Mouse (Mus musculus): ENCODE results near the gene Alox8. TPM values are rescaled to one million over a fixed set of nuclear protein-coding genes. Genes with fewer than 3 reads are reported as not detected.

Alox8 gene
- polyA plus RNA-seq (2012; rRNA removed): 0.12 and 0.18 TPM in 2 replicates

- peak within 1 kb of the TSS; percentile 2; the same call in 1 of the 2 replicates for H3K4me3 ChIP-seq (ENCODE audit: extremely low read depth, insufficient read depth, insufficient read length)
- H3K36me3 ChIP-seq (ENCODE audit: control insufficient read depth, insufficient read depth, low read length): no peaks in the 10 kb centered on the region
- no peak for TF ChIP-seq CTCF (IDR thresholded peaks at IDR 0.05; ENCODE audit: extremely low read depth, insufficient read depth, insufficient read length, insufficient replicate concordance)
- TF ChIP-seq POLR2A (IDR thresholded peaks at IDR 0.05; ENCODE audit: low read depth, low read length): no peak
- H3K27me3 ChIP-seq (ENCODE audit: control insufficient read depth, insufficient read depth, low read length): peaks cover 4% of the 10 kb centered on the region
- DNase-seq (ENCODE audit: low read depth in 1 of 2, low spot score in 2 of 2): no peak
- H3K27ac ChIP-seq (ENCODE audit: insufficient read depth, low read length): no peak within 1 kb of the TSS
- 30% methylated on average over 6 of the region's 6 CpGs for WGBS
- no peaks in the 10 kb centered on the region for H3K4me1 ChIP-seq (ENCODE audit: control insufficient read depth, insufficient read depth, insufficient read length)
These were observed at the start of gene Alox8 for GRCm38 (mm10) chr11:69197743-69198142. Gene Alox8, minus strand, starts transcription at chr11:69197843.

GRCm38 (mm10) chr11:69245643-69246042 is 48.0 kb upstream of the Alox8 start:
- Histone ChIP-seq H3K4me3 (ENCODE audit: extremely low read depth, insufficient read depth, insufficient read length) (no peak overlapping the region), H3K36me3 (ENCODE audit: control insufficient read depth, insufficient read depth, low read length) (no peaks in the 10 kb centered on the region), H3K27ac (ENCODE audit: insufficient read depth, low read length) (no peak overlapping the region), H3K27me3 (ENCODE audit: control insufficient read depth, insufficient read depth, low read length) (no peaks in the 10 kb centered on the region), H3K4me1 (ENCODE audit: control insufficient read depth, insufficient read depth, insufficient read length) (no peaks in the 10 kb centered on the region)
- TF ChIP-seq CTCF (IDR thresholded peaks at IDR 0.05; ENCODE audit: extremely low read depth, insufficient read depth, insufficient read length, insufficient replicate concordance) (no peak), POLR2A (IDR thresholded peaks at IDR 0.05; ENCODE audit: low read depth, low read length) (no peak)
- WGBS: 3% methylated on average over 2 of the region's 2 CpGs
- no peak for DNase-seq (ENCODE audit: low read depth in 1 of 2, low spot score in 2 of 2)

GRCm38 (mm10) chr11:69244911-69245310 is 47.3 kb upstream of the Alox8 start:
- no peak for DNase-seq (ENCODE audit: low read depth in 1 of 2, low spot score in 2 of 2)
- no peak overlapping the region for H3K4me3 ChIP-seq (ENCODE audit: extremely low read depth, insufficient read depth, insufficient read length)
- 19% methylated on average over 2 of the region's 2 CpGs for WGBS

GRCm38 (mm10) chr11:69236926-69237260 is 39.2 kb upstream of the Alox8 start, which contains the start of gene Gucy2e:
Gene Gucy2e, minus strand, starts transcription at chr11:69237036.
- H3K36me3 ChIP-seq (ENCODE audit: control insufficient read depth, insufficient read depth, low read length): no peaks in the 10 kb centered on the region
- peak within 1 kb of the TSS; percentile 38; the same call in 1 of the 2 replicates for H3K4me3 ChIP-seq (ENCODE audit: extremely low read depth, insufficient read depth, insufficient read length)
- peaks cover 15% of the 10 kb centered on the region for H3K27me3 ChIP-seq (ENCODE audit: control insufficient read depth, insufficient read depth, low read length)
- TF ChIP-seq POLR2A (IDR thresholded peaks at IDR 0.05; ENCODE audit: low read depth, low read length) (no peak), CTCF (IDR thresholded peaks at IDR 0.05; ENCODE audit: extremely low read depth, insufficient read depth, insufficient read length, insufficient replicate concordance) (no peak)
- H3K4me1 ChIP-seq (ENCODE audit: control insufficient read depth, insufficient read depth, insufficient read length): peaks cover 5% of the 10 kb centered on the region; the same call in 1 of the 2 replicates
- 53% methylated on average over 13 of the region's 13 CpGs for whole genome bisulfite sequencing
- no peak for DNase-seq (ENCODE audit: low read depth in 1 of 2, low spot score in 2 of 2)
- no peak within 1 kb of the TSS for H3K27ac ChIP-seq (ENCODE audit: insufficient read depth, low read length)

More at GRCm38 (mm10) chr11:69244911-69245310, 47.3 kb upstream of the Alox8 start:
- H3K27ac ChIP-seq (ENCODE audit: insufficient read depth, low read length): no peak overlapping the region
- no peaks in the 10 kb centered on the region for H3K36me3 ChIP-seq (ENCODE audit: control insufficient read depth, insufficient read depth, low read length)
- no peaks in the 10 kb centered on the region for H3K27me3 ChIP-seq (ENCODE audit: control insufficient read depth, insufficient read depth, low read length)
- TF ChIP-seq POLR2A (IDR thresholded peaks at IDR 0.05; ENCODE audit: low read depth, low read length) (no peak), CTCF (IDR thresholded peaks at IDR 0.05; ENCODE audit: extremely low read depth, insufficient read depth, insufficient read length, insufficient replicate concordance) (no peak)
- H3K4me1 ChIP-seq (ENCODE audit: control insufficient read depth, insufficient read depth, insufficient read length): no peaks in the 10 kb centered on the region

GRCm38 (mm10) chr11:69236061-69236925 is 38.6 kb upstream of the Alox8 start:
- no peaks in the 10 kb centered on the region for H3K36me3 ChIP-seq (ENCODE audit: control insufficient read depth, insufficient read depth, low read length)
- peaks cover 5% of the 10 kb centered on the region; the same call in 1 of the 2 replicates for H3K4me1 ChIP-seq (ENCODE audit: control insufficient read depth, insufficient read depth, insufficient read length)
- 18% methylated on average over 51 of the region's 51 CpGs for WGBS
- H3K27ac ChIP-seq (ENCODE audit: insufficient read depth, low read length): no peak overlapping the region
- H3K27me3 ChIP-seq (ENCODE audit: control insufficient read depth, insufficient read depth, low read length): peaks cover 15% of the 10 kb centered on the region
- H3K4me3 ChIP-seq (ENCODE audit: extremely low read depth, insufficient read depth, insufficient read length): peak overlapping the region; percentile 38; the same call in 1 of the 2 replicates
- TF ChIP-seq CTCF (IDR thresholded peaks at IDR 0.05; ENCODE audit: extremely low read depth, insufficient read depth, insufficient read length, insufficient replicate concordance) (no peak), POLR2A (IDR thresholded peaks at IDR 0.05; ENCODE audit: low read depth, low read length) (no peak)
- DNase-seq (ENCODE audit: low read depth in 1 of 2, low spot score in 2 of 2): no peak

- WGBS: 4% methylated on average over 33 of the region's 33 CpGs
- TF ChIP-seq CTCF (IDR thresholded peaks at IDR 0.05; ENCODE audit: extremely low read depth, insufficient read depth, insufficient read length, insufficient replicate concordance) (no peak), POLR2A (IDR thresholded peaks at IDR 0.05; ENCODE audit: low read depth, low read length) (no peak)
- DNase-seq (ENCODE audit: low read depth in 1 of 2, low spot score in 2 of 2): peak; percentile 34 to 63
- Histone ChIP-seq H3K4me1 (ENCODE audit: control insufficient read depth, insufficient read depth, insufficient read length) (peaks cover 5% of the 10 kb centered on the region; the same call in 1 of the 2 replicates), H3K36me3 (ENCODE audit: control insufficient read depth, insufficient read depth, low read length) (no peaks in the 10 kb centered on the region), H3K4me3 (ENCODE audit: extremely low read depth, insufficient read depth, insufficient read length) (peak overlapping the region; percentile 38), H3K27me3 (ENCODE audit: control insufficient read depth, insufficient read depth, low read length) (peaks cover 15% of the 10 kb centered on the region), H3K27ac (ENCODE audit: insufficient read depth, low read length) (no peak overlapping the region)
These were observed 37.8 kb upstream of the Alox8 start for GRCm38 (mm10) chr11:69235285-69236060.

Measured in spleen, adult 2 months (tissue).